In the genomic region with DNA sequence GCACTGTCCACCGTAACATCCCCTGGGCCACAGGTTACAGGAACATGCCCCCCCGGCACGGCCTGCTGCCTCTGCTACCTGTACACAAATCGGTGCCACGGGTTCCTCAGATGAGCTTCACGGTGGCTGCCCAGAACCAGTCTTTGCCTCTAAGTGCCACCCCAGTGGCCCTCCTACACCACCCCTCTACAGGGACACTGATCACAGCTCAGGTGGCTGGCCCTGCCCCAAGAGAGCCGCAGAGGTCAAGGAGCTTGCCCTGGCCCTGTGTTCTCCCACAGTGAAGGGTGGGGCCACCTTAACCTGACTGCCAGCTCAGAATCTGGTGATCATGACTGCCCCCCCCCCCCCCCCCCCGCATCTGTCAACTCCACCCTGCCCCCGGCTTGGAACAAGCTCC, we compare ENCODE assay signal across 8 mouse cellular contexts. TPM values are rescaled to one million over a fixed set of nuclear protein-coding genes. Genes with fewer than 3 reads are reported as not detected.
DNase-seq lines count a peak whose midpoint lies in the region; ATAC-seq and TF ChIP-seq lines count a peak whose summit lies in the region.

Gene Mea1, plus strand, starts transcription at position 378 of the 400 bp plus-strand sequence.

- no peak within 1 kb of the TSS for H3ac ChIP-seq in C2C12 (ENCODE audit: control insufficient read depth, insufficient read length, low read depth)

- intact Hi-C loops in gastrocnemius, adult 2 months (cut with DNase I) = no loop called here

- peaks cover 37% of the 10 kb centered on the region for H3K36me3 ChIP-seq in C2C12 (ENCODE audit: control insufficient read depth, insufficient read depth)
- peaks cover 49% of the 10 kb centered on the region for H3K36me3 ChIP-seq in hindbrain, embryonic 13.5 days
- H3K36me3 ChIP-seq in limb, embryonic 10.5 days = peaks cover 56% of the 10 kb centered on the region
- peaks cover 47% of the 10 kb centered on the region for H3K36me3 ChIP-seq in midbrain, embryonic 12.5 days

- H3K27me3 ChIP-seq in C2C12 (ENCODE audit: control insufficient read depth, insufficient read depth, insufficient read length) = no peaks in the 10 kb centered on the region
- no peaks in the 10 kb centered on the region for H3K27me3 ChIP-seq in hindbrain, embryonic 13.5 days
- no peaks in the 10 kb centered on the region for H3K27me3 ChIP-seq in limb, embryonic 10.5 days (ENCODE audit: low read depth, poor library complexity, severe bottlenecking)
- H3K27me3 ChIP-seq in midbrain, embryonic 12.5 days = no peaks in the 10 kb centered on the region

- 88% methylated on average over 9 of the region's 9 CpGs for WGBS in hindbrain, embryonic 13.5 days
- WGBS in limb, embryonic 10.5 days = 93% methylated on average over 8 of the region's 9 CpGs
- WGBS in midbrain, embryonic 12.5 days = 95% methylated on average over 8 of the region's 9 CpGs

- ATAC-seq in activated CD4-positive, CD25-positive, alpha-beta regulatory T cell, adult 4 months = no peak
- ATAC-seq in hindbrain, embryonic 13.5 days (ENCODE audit: low FRiP score) = no peak
- no peak for ATAC-seq in midbrain, embryonic 12.5 days (ENCODE audit: low FRiP score, low read depth)

- H3K9me3 ChIP-seq in hindbrain, embryonic 13.5 days = no peaks in the 10 kb centered on the region
- H3K9me3 ChIP-seq in limb, embryonic 10.5 days (replicated peaks) = no peaks in the 10 kb centered on the region
- no peaks in the 10 kb centered on the region for H3K9me3 ChIP-seq in midbrain, embryonic 12.5 days

- peaks cover 52% of the 10 kb centered on the region for H3K79me2 ChIP-seq in C2C12 (ENCODE audit: control insufficient read depth, insufficient read depth)

- peak within 1 kb of the TSS; percentile 96 for H3K27ac ChIP-seq in gastrocnemius, adult 2 months
- H3K27ac ChIP-seq in hindbrain, embryonic 13.5 days = peak within 1 kb of the TSS; percentile 94
- peak within 1 kb of the TSS; percentile 92 for H3K27ac ChIP-seq in limb, embryonic 10.5 days
- no peak within 1 kb of the TSS for H3K27ac ChIP-seq in midbrain, embryonic 12.5 days (replicated peaks)

- H3K79me3 ChIP-seq in C2C12 (ENCODE audit: low read depth) = peaks cover 23% of the 10 kb centered on the region

- H3K4me2 ChIP-seq in hindbrain, embryonic 13.5 days = peak within 1 kb of the TSS; percentile 96
- H3K4me2 ChIP-seq in midbrain, embryonic 12.5 days (replicated peaks) = peak within 1 kb of the TSS; percentile 95

- no peak for TF ChIP-seq CTCF in C2C12 (IDR thresholded peaks at IDR 0.05; ENCODE audit: control insufficient read depth, insufficient read depth, insufficient read length)
- no peak for TF ChIP-seq CTCF in gastrocnemius, adult 2 months (IDR thresholded peaks at IDR 0.05)

- DNase-seq in gastrocnemius, adult 2 months = peak; percentile 86
- no peak for DNase-seq in limb, embryonic 10.5 days (ENCODE audit: low spot score)
- DNase-seq in B cell, adult 2 months = no peak
- DNase-seq in frontal cortex, postnatal 36 days (ENCODE audit: low spot score in 2 of 2) = no peak

- H3K4me1 ChIP-seq in hindbrain, embryonic 13.5 days (replicated peaks) = peaks cover 45% of the 10 kb centered on the region
- peaks cover 55% of the 10 kb centered on the region for H3K4me1 ChIP-seq in limb, embryonic 10.5 days
- H3K4me1 ChIP-seq in midbrain, embryonic 12.5 days = peaks cover 46% of the 10 kb centered on the region

- peak within 1 kb of the TSS; percentile 91 for H3K4me3 ChIP-seq in C2C12 (ENCODE audit: insufficient read depth, poor library complexity, severe bottlenecking)
- H3K4me3 ChIP-seq in gastrocnemius, adult 2 months = peak within 1 kb of the TSS; percentile 77
- peak within 1 kb of the TSS; percentile 87 for H3K4me3 ChIP-seq in hindbrain, embryonic 13.5 days
- peak within 1 kb of the TSS; percentile 92 for H3K4me3 ChIP-seq in limb, embryonic 10.5 days
- H3K4me3 ChIP-seq in midbrain, embryonic 12.5 days = peak within 1 kb of the TSS; percentile 72

- peak within 1 kb of the TSS; percentile 75 for H3K9ac ChIP-seq in hindbrain, embryonic 13.5 days
- peak within 1 kb of the TSS; percentile 67 for H3K9ac ChIP-seq in midbrain, embryonic 12.5 days (replicated peaks)

TF ChIP-seq in C2C12, 6 proteins besides CTCF, POLR2A, EP300 and RAD21:
- TF ChIP-seq MYOG (IDR thresholded peaks at IDR 0.05; ENCODE audit: control insufficient read depth, extremely low read depth, insufficient read length) = no peak
- TF ChIP-seq CEBPB (IDR thresholded peaks at IDR 0.05; ENCODE audit: low read depth) = no peak
- no peak for TF ChIP-seq MAX (IDR thresholded peaks at IDR 0.05)
- TF ChIP-seq MYOD1 (IDR thresholded peaks at IDR 0.05; ENCODE audit: control insufficient read depth, insufficient read length, low read depth) = no peak
- TF ChIP-seq USF1 (IDR thresholded peaks at IDR 0.05; ENCODE audit: low read depth) = no peak
- TF ChIP-seq FOSL1 (IDR thresholded peaks at IDR 0.05; ENCODE audit: insufficient read depth, low read length, poor library complexity, severe bottlenecking) = no peak

RNA-seq across cellular contexts. Expression of gene Mea1, which starts in this region (rescaled TPM):
- polyA plus RNA-seq in C2C12 (2012; fragmentation: generic; extraction: Trizol) = 141 TPM
- polyA plus RNA-seq in activated CD4-positive, CD25-positive, alpha-beta regulatory T cell, adult 4 months (2017; shearing (Covaris generic)) = 100 to 1,000 TPM; 164 to 197 TPM
- 10 to 100 TPM; 34.6 to 49.1 TPM for total RNA-seq in gastrocnemius, adult 2 months (2021)
- polyA plus RNA-seq in hindbrain, embryonic 13.5 days (2015; fragmentation: Nextera tagmentation; extraction: Ambion mirVana) = 257 and 261 TPM in 2 replicates
- 143 and 145 TPM in 2 replicates for polyA plus RNA-seq in limb, embryonic 10.5 days (2016; fragmentation: Nextera tagmentation; extraction: Ambion mirVana)
- 159 and 175 TPM in 2 replicates for polyA plus RNA-seq in midbrain, embryonic 12.5 days (2016; fragmentation: Nextera tagmentation; extraction: Ambion mirVana)
